Mouse (Mus musculus): ENCODE results near the gene Dirc2.

DNA sequence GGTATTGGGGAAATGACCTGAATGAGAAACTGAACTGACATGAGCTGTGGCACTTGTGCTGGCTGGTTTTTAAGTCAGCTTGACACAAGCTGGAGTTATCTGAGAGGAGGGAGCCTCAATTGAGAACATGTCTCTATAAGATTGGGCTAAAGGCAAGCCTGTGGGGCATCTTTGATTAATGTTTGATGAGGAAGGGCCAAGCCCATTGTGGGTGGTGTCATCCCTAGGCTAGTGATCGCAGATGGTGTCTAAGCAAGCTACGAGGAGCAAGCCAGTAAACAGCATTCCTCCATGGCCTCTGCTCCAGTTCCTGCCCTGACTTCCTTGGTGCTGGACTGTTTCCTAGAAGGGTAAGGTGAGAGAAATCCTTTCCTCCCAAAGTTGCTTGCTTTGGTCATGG is 39.7 kb upstream of the Dirc2 start:
- TF ChIP-seq CTCF (conservative IDR thresholded peaks at IDR 0.05; ENCODE audit: insufficient read depth, insufficient read length, low read depth, low read length) (no peak), POLR2A (IDR thresholded peaks at IDR 0.05; ENCODE audit: low read depth, low read length) (no peak)
